Mouse (Mus musculus): Measurements from ENCODE around the gene Btg3. TPM values are rescaled to one million over a fixed set of nuclear protein-coding genes. Genes with fewer than 3 reads are reported as not detected.

Btg3 gene
- polyA plus RNA-seq, 1 experiment: 3.5 TPM

DNA sequence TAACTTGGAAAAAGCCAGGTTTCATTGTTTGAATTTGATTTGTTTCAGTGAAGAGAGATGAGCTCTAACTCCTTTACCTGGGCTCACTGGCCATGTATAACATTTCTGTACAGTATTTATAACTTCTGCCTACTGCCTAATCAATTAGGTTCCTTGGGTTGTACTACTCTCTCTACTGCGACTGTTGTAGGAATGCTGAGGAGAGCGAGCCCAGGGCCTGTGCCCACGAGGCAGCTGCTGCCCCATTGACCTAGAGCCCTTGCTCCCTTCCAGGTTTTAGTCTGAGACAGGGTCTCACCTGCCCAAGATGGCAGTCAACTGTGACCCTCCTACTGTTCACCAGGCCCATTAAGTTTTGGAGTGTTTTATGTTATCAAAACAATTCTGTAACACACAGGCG is 15.5 kb downstream of the Btg3 start:
- DNase-seq: no peak
- H3K4me3 ChIP-seq (ENCODE audit: control insufficient read depth, insufficient read depth, low read length): no peak overlapping the region
- 95% methylated on average over 4 of the region's 4 CpGs for WGBS
- H3K4me1 ChIP-seq (replicated peaks; ENCODE audit: control insufficient read depth, insufficient read depth, low read length): no peaks in the 10 kb centered on the region
- H3K36me3 ChIP-seq (ENCODE audit: control insufficient read depth, insufficient read depth, low read length): peaks cover 42% of the 10 kb centered on the region
- no peaks in the 10 kb centered on the region for H3K27me3 ChIP-seq (ENCODE audit: control insufficient read depth, insufficient read depth, low read length)
- no peak for TF ChIP-seq CTCF (IDR thresholded peaks at IDR 0.05; ENCODE audit: borderline replicate concordance, control insufficient read depth, extremely low read depth, insufficient read depth, low read length, poor library complexity)
- TF ChIP-seq POLR2A (IDR thresholded peaks at IDR 0.05; ENCODE audit: control insufficient read depth, extremely low read depth, insufficient read depth, low read length, poor library complexity): no peak
- H3K27ac ChIP-seq (ENCODE audit: control insufficient read depth, insufficient read depth, low read length): no peak overlapping the region

DNA sequence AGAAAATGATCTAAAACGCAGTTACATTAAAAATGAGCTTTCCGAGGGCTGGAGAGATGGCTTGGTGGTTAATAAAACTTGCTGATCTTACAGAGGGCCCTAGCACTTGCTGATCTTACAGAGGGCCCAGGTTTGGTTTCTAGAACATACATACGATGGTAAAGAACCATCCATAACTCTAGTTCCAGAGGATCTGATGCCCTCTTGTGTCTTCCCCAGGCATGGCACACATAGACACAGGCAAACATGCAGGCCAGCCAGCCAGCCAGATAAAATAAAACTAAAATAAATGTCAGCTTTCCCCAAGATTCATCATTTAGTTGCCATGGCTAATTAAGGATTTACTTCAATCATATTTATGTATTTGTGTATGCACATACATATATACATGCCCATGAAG is 19.2 kb downstream of the Btg3 start:
- Histone ChIP-seq H3K27me3 (ENCODE audit: control insufficient read depth, insufficient read depth, low read length) (no peaks in the 10 kb centered on the region), H3K27ac (ENCODE audit: control insufficient read depth, insufficient read depth, low read length) (no peak overlapping the region), H3K4me1 (replicated peaks; ENCODE audit: control insufficient read depth, insufficient read depth, low read length) (no peaks in the 10 kb centered on the region), H3K36me3 (ENCODE audit: control insufficient read depth, insufficient read depth, low read length) (peaks cover 26% of the 10 kb centered on the region), H3K4me3 (ENCODE audit: control insufficient read depth, insufficient read depth, low read length) (no peak overlapping the region)
- TF ChIP-seq CTCF (IDR thresholded peaks at IDR 0.05; ENCODE audit: borderline replicate concordance, control insufficient read depth, extremely low read depth, insufficient read depth, low read length, poor library complexity) (no peak), POLR2A (IDR thresholded peaks at IDR 0.05; ENCODE audit: control insufficient read depth, extremely low read depth, insufficient read depth, low read length, poor library complexity) (no peak)
- peak; percentile 15 for DNase-seq
- 93% methylated on average over 3 of the region's 3 CpGs for WGBS

DNA sequence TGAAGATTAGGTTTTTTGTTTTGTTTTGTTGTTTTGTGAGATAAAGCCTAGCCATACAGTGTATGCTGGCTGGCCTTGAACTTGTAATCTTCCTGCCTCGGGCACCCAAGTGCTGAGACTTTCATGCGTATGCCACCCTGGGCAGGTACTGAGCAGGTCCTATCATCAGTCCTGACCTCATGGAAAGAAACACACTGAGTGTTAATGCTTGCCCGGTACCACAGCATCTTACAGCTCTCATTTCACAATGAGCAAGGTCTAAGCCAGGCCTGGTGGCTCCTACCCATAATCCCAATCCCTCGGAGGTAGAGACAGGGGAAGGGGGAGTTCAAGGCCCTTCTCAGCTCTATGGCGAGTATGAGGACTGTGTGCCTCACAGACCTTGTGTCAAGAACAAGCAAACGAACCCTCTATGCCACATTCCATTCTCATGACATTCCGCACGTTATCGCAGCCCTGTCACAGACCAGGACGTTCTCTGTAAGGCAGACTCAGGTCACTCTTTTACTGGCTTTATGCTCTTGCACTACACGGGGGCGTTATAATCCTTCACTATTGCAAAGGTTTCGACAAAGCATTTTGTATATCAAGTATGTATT is 29.6 kb downstream of the Btg3 start:
- Histone ChIP-seq H3K4me3 (ENCODE audit: control insufficient read depth, insufficient read depth, low read length) (no peak overlapping the region), H3K36me3 (ENCODE audit: control insufficient read depth, insufficient read depth, low read length) (no peaks in the 10 kb centered on the region), H3K27ac (ENCODE audit: control insufficient read depth, insufficient read depth, low read length) (no peak overlapping the region), H3K27me3 (ENCODE audit: control insufficient read depth, insufficient read depth, low read length) (no peaks in the 10 kb centered on the region), H3K4me1 (replicated peaks; ENCODE audit: control insufficient read depth, insufficient read depth, low read length) (no peaks in the 10 kb centered on the region)
- no peak for TF ChIP-seq POLR2A (IDR thresholded peaks at IDR 0.05; ENCODE audit: control insufficient read depth, extremely low read depth, insufficient read depth, low read length, poor library complexity)
- no peak for TF ChIP-seq CTCF (IDR thresholded peaks at IDR 0.05; ENCODE audit: borderline replicate concordance, control insufficient read depth, extremely low read depth, insufficient read depth, low read length, poor library complexity)
- DNase-seq: no peak
- WGBS: 94% methylated on average over 13 of the region's 13 CpGs

DNA sequence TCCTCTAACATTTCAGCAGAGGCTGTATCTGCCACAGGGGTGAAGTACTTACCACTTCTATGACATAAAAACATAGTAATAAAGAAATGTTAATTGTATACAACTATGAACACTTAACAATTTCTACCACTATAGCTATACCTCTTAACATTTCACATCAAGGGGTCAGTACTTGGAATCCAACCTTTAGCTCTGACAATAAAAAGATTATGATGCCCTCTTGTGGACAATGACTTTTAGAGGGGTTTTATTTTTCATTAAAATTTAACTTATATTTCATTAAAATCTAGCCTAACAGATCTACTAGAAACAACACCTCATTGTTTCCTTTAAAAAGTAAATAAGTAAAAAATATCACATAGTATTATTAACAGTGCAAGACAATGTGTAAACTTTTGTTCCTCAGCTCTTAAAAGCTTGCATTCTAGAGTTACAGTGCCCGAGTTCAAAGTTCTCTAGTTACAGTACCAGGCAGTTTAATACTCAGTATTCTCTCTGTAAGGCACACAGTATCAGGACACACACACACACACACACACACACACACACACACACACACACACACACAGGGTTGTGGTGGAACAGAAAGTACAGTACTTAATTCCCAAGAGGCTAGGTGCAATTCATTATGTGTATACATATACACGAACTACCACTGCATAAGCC is 30.2 kb downstream of the Btg3 start:
- Histone ChIP-seq H3K4me3 (ENCODE audit: control insufficient read depth, insufficient read depth, low read length) (no peak overlapping the region), H3K27me3 (ENCODE audit: control insufficient read depth, insufficient read depth, low read length) (no peaks in the 10 kb centered on the region), H3K27ac (ENCODE audit: control insufficient read depth, insufficient read depth, low read length) (no peak overlapping the region), H3K36me3 (ENCODE audit: control insufficient read depth, insufficient read depth, low read length) (no peaks in the 10 kb centered on the region), H3K4me1 (replicated peaks; ENCODE audit: control insufficient read depth, insufficient read depth, low read length) (no peaks in the 10 kb centered on the region)
- DNase-seq: no peak
- no peak for TF ChIP-seq POLR2A (IDR thresholded peaks at IDR 0.05; ENCODE audit: control insufficient read depth, extremely low read depth, insufficient read depth, low read length, poor library complexity)
- TF ChIP-seq CTCF (IDR thresholded peaks at IDR 0.05; ENCODE audit: borderline replicate concordance, control insufficient read depth, extremely low read depth, insufficient read depth, low read length, poor library complexity): no peak
- 93% methylated on average over 2 of the region's 2 CpGs for WGBS

DNA sequence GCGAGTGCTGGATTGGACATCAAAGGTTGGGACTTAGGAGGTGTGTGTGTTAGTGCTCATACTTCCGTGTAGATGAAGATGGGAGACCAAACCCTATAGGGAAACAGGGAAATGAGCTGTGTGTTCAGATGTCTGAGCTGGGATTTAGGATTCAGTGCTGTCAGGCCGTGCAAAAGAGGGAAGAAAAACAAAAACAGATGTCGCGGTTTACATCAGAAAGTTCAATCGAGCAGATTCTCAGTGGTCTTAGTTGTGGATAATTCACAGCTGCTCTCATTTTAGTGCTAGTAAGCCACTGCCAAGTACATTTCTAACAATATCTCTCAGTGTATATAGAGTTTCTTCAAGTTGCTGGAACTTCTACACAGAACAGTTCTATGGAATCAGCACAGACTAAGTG is 33.2 kb downstream of the Btg3 start:
- WGBS: 93% methylated on average over 6 of the region's 6 CpGs
- no peak for DNase-seq
- Histone ChIP-seq H3K27me3 (ENCODE audit: control insufficient read depth, insufficient read depth, low read length) (no peaks in the 10 kb centered on the region), H3K27ac (ENCODE audit: control insufficient read depth, insufficient read depth, low read length) (no peak overlapping the region), H3K36me3 (ENCODE audit: control insufficient read depth, insufficient read depth, low read length) (no peaks in the 10 kb centered on the region), H3K4me1 (replicated peaks; ENCODE audit: control insufficient read depth, insufficient read depth, low read length) (no peaks in the 10 kb centered on the region), H3K4me3 (ENCODE audit: control insufficient read depth, insufficient read depth, low read length) (no peak overlapping the region)
- TF ChIP-seq POLR2A (IDR thresholded peaks at IDR 0.05; ENCODE audit: control insufficient read depth, extremely low read depth, insufficient read depth, low read length, poor library complexity): no peak
- no peak for TF ChIP-seq CTCF (IDR thresholded peaks at IDR 0.05; ENCODE audit: borderline replicate concordance, control insufficient read depth, extremely low read depth, insufficient read depth, low read length, poor library complexity)

DNA sequence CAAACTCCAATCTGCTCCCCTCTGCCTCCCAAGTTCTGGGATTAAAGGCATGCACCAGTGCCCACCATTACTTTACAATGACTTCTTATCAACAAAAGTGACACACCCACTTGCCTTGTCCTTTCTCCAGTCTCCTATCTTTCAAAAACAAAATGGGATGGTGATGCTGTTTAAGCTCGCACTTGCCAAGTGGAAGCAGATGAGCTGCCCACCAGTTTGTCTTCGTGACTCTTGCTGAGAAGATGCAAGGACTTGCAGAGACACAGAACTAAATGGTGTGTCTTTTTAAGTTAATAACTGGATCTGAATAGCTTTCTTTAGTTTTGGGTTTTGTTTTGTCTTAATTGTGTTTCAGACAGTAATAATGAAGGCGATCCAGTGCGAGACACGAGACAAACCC is 34.2 kb downstream of the Btg3 start:
- Histone ChIP-seq H3K36me3 (ENCODE audit: control insufficient read depth, insufficient read depth, low read length) (no peaks in the 10 kb centered on the region), H3K27ac (ENCODE audit: control insufficient read depth, insufficient read depth, low read length) (no peak overlapping the region), H3K4me3 (ENCODE audit: control insufficient read depth, insufficient read depth, low read length) (no peak overlapping the region), H3K27me3 (ENCODE audit: control insufficient read depth, insufficient read depth, low read length) (no peaks in the 10 kb centered on the region), H3K4me1 (replicated peaks; ENCODE audit: control insufficient read depth, insufficient read depth, low read length) (no peaks in the 10 kb centered on the region)
- no peak for DNase-seq
- no peak for TF ChIP-seq CTCF (IDR thresholded peaks at IDR 0.05; ENCODE audit: borderline replicate concordance, control insufficient read depth, extremely low read depth, insufficient read depth, low read length, poor library complexity)
- TF ChIP-seq POLR2A (IDR thresholded peaks at IDR 0.05; ENCODE audit: control insufficient read depth, extremely low read depth, insufficient read depth, low read length, poor library complexity): no peak
- WGBS: 96% methylated on average over 5 of the region's 5 CpGs
